Mouse (Mus musculus): ENCODE results near the gene OR5BS1P.

DNA sequence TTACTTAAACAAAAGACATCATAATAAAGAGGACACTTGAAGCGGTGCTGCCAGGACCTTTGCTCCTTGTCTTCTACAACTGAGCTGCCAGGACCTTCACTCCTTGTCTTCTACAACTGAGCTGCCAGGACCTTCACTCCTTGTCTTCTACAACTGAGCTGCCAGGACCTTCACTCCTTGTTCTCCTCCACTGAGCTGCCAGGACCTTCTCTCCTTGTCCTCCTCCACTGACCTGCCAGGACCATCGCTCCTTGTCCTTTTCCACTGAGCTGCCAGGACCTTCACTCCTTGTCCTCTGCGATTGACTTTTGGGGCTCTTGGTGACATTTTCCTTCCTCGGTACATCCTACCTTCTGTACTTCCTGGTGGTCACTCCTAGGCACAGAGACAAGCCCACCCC is 21.2 kb upstream of the OR5BS1P start:
- no peak for TF ChIP-seq CTCF (IDR thresholded peaks at IDR 0.05; ENCODE audit: low read depth)
- TF ChIP-seq EP300 (optimal IDR thresholded peaks at IDR 0.05), result no peak

Data from stomach, postnatal 0 days (tissue).